Mouse (Mus musculus) limb, embryonic 10.5 days (tissue): ENCODE measurements around the gene Gm21969. TPM values are rescaled to one million over a fixed set of nuclear protein-coding genes. Genes with fewer than 3 reads are reported as not detected.

Experiments used
- DNase-seq: peaks from one replicate; pipeline ENCODE4 v3.0.0-alpha.2; 2017; ENCODE audit warnings: low spot score
- H3K27ac ChIP-seq: fragments of 300-500 bp; sonication (generic); 2 replicates; pipeline ENCODE4 v1.5.1; 2016; ENCODE audit warnings: mild to moderate bottlenecking
- H3K27me3 ChIP-seq: fragments of 300-500 bp; sonication (generic); 2 replicates; pipeline ENCODE4 v1.6.1; 2016; ENCODE audit warnings: low read depth, mild to moderate bottlenecking; ENCODE audit not compliant: poor library complexity, severe bottlenecking
- H3K36me3 ChIP-seq: fragments of 300-500 bp; sonication (generic); 2 replicates; pipeline ENCODE4 v1.6.1; 2016; ENCODE audit warnings: mild to moderate bottlenecking, moderate library complexity
- H3K4me1 ChIP-seq: fragments of 300-500 bp; sonication (generic); 2 replicates; pipeline ENCODE4 v1.6.1; 2016
- H3K4me3 ChIP-seq: fragments of 300-500 bp; sonication (generic); 2 replicates; pipeline ENCODE4 v1.5.1; 2016; ENCODE audit warnings: mild to moderate bottlenecking, moderate library complexity
- H3K9me3 ChIP-seq: fragments of 300-500 bp; sonication (generic); replicated peaks from 2 replicates; pipeline ENCODE4 v1.6.1; 2016; ENCODE audit warnings: mild to moderate bottlenecking
- WGBS: fragments of 180-500 bp; shearing (Covaris S2); methylation state at CpG from one replicate; pipeline ENCODE4 v1.1.7; 2016; 5-methylcytosine and 5-hydroxymethylcytosine counted together
- polyA plus RNA-seq: library from polyadenylated mRNA; unstranded; fragments of >200 nt; fragmentation: Nextera tagmentation; extraction: Ambion mirVana; gene quantifications from 2 replicates; pipeline ENCODE4 v1.2.1, GENCODE M21; 2016

Gene Gm21969
- polyA plus RNA-seq = not detected in 2 replicates

GRCm38 (mm10) chr4:139602357-139603244, at the start of gene Gm21969:
TSS of gene Gm21969 (plus strand) at chr4:139603186.
- H3K36me3 ChIP-seq = peaks cover 30% of the 10 kb centered on the region
- H3K4me3 ChIP-seq = no peak within 1 kb of the TSS
- no peaks in the 10 kb centered on the region for H3K9me3 ChIP-seq
- no peaks in the 10 kb centered on the region for H3K27me3 ChIP-seq
- WGBS = 56% methylated on average over 14 of the region's 14 CpGs
- peak within 1 kb of the TSS; percentile 91 for H3K27ac ChIP-seq
- peak; percentile 64 for DNase-seq
- peaks cover 59% of the 10 kb centered on the region for H3K4me1 ChIP-seq

- H3K36me3 ChIP-seq = no peaks in the 10 kb centered on the region
- H3K27ac ChIP-seq = no peak overlapping the region
- H3K9me3 ChIP-seq = no peaks in the 10 kb centered on the region
- no peaks in the 10 kb centered on the region for H3K27me3 ChIP-seq
- H3K4me3 ChIP-seq = no peak overlapping the region
- H3K4me1 ChIP-seq = no peaks in the 10 kb centered on the region
- DNase-seq = no peak
- 89% methylated on average over 11 of the region's 11 CpGs for WGBS
Observed at GRCm38 (mm10) chr4:139555235-139555634, 47.8 kb upstream of the Gm21969 start.

- Histone ChIP-seq H3K4me1 (no peaks in the 10 kb centered on the region), H3K4me3 (no peak overlapping the region), H3K27ac (no peak overlapping the region), H3K9me3 (no peaks in the 10 kb centered on the region), H3K36me3 (no peaks in the 10 kb centered on the region), H3K27me3 (no peaks in the 10 kb centered on the region)
- DNase-seq = no peak
- 75% methylated on average over 19 of the region's 19 CpGs for WGBS
Observed at GRCm38 (mm10) chr4:139555951-139556350, 47.0 kb upstream of the Gm21969 start.

GRCm38 (mm10) chr4:139568361-139568760, 34.6 kb upstream of the Gm21969 start:
- no peak overlapping the region for H3K4me3 ChIP-seq
- 88% methylated on average over 15 of the region's 15 CpGs for WGBS
- no peak for DNase-seq
- peaks cover 28% of the 10 kb centered on the region; the same call in 1 of the 2 replicates for H3K27me3 ChIP-seq
- H3K4me1 ChIP-seq = peaks cover 4% of the 10 kb centered on the region; the same call in 1 of the 2 replicates
- no peak overlapping the region for H3K27ac ChIP-seq
- no peaks in the 10 kb centered on the region for H3K9me3 ChIP-seq
- H3K36me3 ChIP-seq = no peaks in the 10 kb centered on the region

GRCm38 (mm10) chr4:139570756-139571155, 32.2 kb upstream of the Gm21969 start:
- no peaks in the 10 kb centered on the region for H3K9me3 ChIP-seq
- peaks cover 29% of the 10 kb centered on the region; the same call in 1 of the 2 replicates for H3K27me3 ChIP-seq
- H3K36me3 ChIP-seq = no peaks in the 10 kb centered on the region
- DNase-seq = no peak
- no peak overlapping the region for H3K27ac ChIP-seq
- H3K4me1 ChIP-seq = peaks cover 27% of the 10 kb centered on the region
- no peak overlapping the region for H3K4me3 ChIP-seq
- WGBS = 82% methylated on average over 10 of the region's 10 CpGs

- H3K36me3 ChIP-seq = no peaks in the 10 kb centered on the region
- H3K27me3 ChIP-seq = peaks cover 27% of the 10 kb centered on the region; the same call in 1 of the 2 replicates
- H3K4me1 ChIP-seq = peaks cover 45% of the 10 kb centered on the region
- H3K4me3 ChIP-seq = 0 out of 2 replicates have a peak overlapping the region, but pooled peaks have one; percentile 4
- H3K27ac ChIP-seq = peak overlapping the region; percentile 86
- no peak for DNase-seq
- WGBS = 84% methylated on average over 12 of the region's 12 CpGs
- H3K9me3 ChIP-seq = no peaks in the 10 kb centered on the region
Observed at GRCm38 (mm10) chr4:139572928-139573512, 30.0 kb upstream of the Gm21969 start.

GRCm38 (mm10) chr4:139574156-139574798, 28.7 kb upstream of the Gm21969 start:
- peaks cover 20% of the 10 kb centered on the region; the same call in 1 of the 2 replicates for H3K27me3 ChIP-seq
- no peaks in the 10 kb centered on the region for H3K36me3 ChIP-seq
- H3K9me3 ChIP-seq = no peaks in the 10 kb centered on the region
- WGBS = under 1% methylated on average over 48 of the region's 52 CpGs
- peak overlapping the region; percentile 92 for H3K4me3 ChIP-seq
- peaks cover 57% of the 10 kb centered on the region for H3K4me1 ChIP-seq
- DNase-seq = peak; percentile 98
- H3K27ac ChIP-seq = peak overlapping the region; percentile 86

- H3K27me3 ChIP-seq = peaks cover 16% of the 10 kb centered on the region; the same call in 1 of the 2 replicates
- H3K27ac ChIP-seq = peak overlapping the region; percentile 86
- H3K36me3 ChIP-seq = no peaks in the 10 kb centered on the region
- DNase-seq = peak; percentile 69
- peaks cover 65% of the 10 kb centered on the region for H3K4me1 ChIP-seq
- H3K9me3 ChIP-seq = no peaks in the 10 kb centered on the region
- H3K4me3 ChIP-seq = peak overlapping the region; percentile 92
- under 1% methylated on average over 111 of the region's 111 CpGs for WGBS
Observed at GRCm38 (mm10) chr4:139574799-139575672, 27.9 kb upstream of the Gm21969 start.

GRCm38 (mm10) chr4:139575673-139576003, 27.3 kb upstream of the Gm21969 start:
- Histone ChIP-seq H3K27me3 (peaks cover 13% of the 10 kb centered on the region; the same call in 1 of the 2 replicates), H3K27ac (peak overlapping the region; percentile 86), H3K4me3 (peak overlapping the region; percentile 92), H3K9me3 (no peaks in the 10 kb centered on the region), H3K4me1 (peaks cover 71% of the 10 kb centered on the region), H3K36me3 (no peaks in the 10 kb centered on the region)
- WGBS = 12% methylated on average over 14 of the region's 14 CpGs
- peak; percentile 57 for DNase-seq

- H3K36me3 ChIP-seq = no peaks in the 10 kb centered on the region
- 52% methylated on average over 14 of the region's 14 CpGs for WGBS
Observed at GRCm38 (mm10) chr4:139576251-139576880, 26.6 kb upstream of the Gm21969 start.

GRCm38 (mm10) chr4:139577006-139577405, 26.0 kb upstream of the Gm21969 start:
- Histone ChIP-seq H3K27ac (0 out of 2 replicates have a peak overlapping the region, but pooled peaks have one; percentile 38), H3K9me3 (no peaks in the 10 kb centered on the region), H3K4me3 (peak overlapping the region; percentile 92), H3K4me1 (peaks cover 84% of the 10 kb centered on the region), H3K27me3 (peaks cover 13% of the 10 kb centered on the region; the same call in 1 of the 2 replicates), H3K36me3 (no peaks in the 10 kb centered on the region)
- 84% methylated on average over 7 of the region's 7 CpGs for WGBS
- DNase-seq = no peak

More at GRCm38 (mm10) chr4:139576251-139576880, 26.6 kb upstream of the Gm21969 start:
- DNase-seq = no peak
- Histone ChIP-seq H3K27me3 (peaks cover 13% of the 10 kb centered on the region; the same call in 1 of the 2 replicates), H3K27ac (peak overlapping the region; percentile 38; the same call in 1 of the 2 replicates), H3K9me3 (no peaks in the 10 kb centered on the region), H3K4me1 (peaks cover 78% of the 10 kb centered on the region), H3K4me3 (peak overlapping the region; percentile 92)
